Mouse (Mus musculus): ENCODE data around the gene Zfyve1. TPM values are rescaled to one million over a fixed set of nuclear protein-coding genes. Genes with fewer than 3 reads are reported as not detected.

Gene Zfyve1
- polyA plus RNA-seq, 1 experiment from 2014 or later: 22.8 TPM

- ATAC-seq (ENCODE audit: low FRiP score): no peak
- H3K4me3 ChIP-seq (replicated peaks; ENCODE audit: low read length): no peak overlapping the region
Observed at GRCm38 (mm10) chr12:83497959-83498358, 99.1 kb downstream of the Zfyve1 start.

GRCm38 (mm10) chr12:83496736-83497135, 100.3 kb downstream of the Zfyve1 start:
- no peak overlapping the region for H3K4me3 ChIP-seq (replicated peaks; ENCODE audit: low read length)

More at GRCm38 (mm10) chr12:83497959-83498358, 99.1 kb downstream of the Zfyve1 start:
- DNase-seq (ENCODE audit: low spot score): no peak
- Histone ChIP-seq H3K4me2 (replicated peaks) (no peak overlapping the region), H3K36me3 (replicated peaks; ENCODE audit: control insufficient read depth, insufficient read depth) (no peaks in the 10 kb centered on the region), H3K27ac (no peak overlapping the region), H3K9ac (no peak overlapping the region), H3K27me3 (ENCODE audit: control insufficient read depth, insufficient read depth, low read length) (no peaks in the 10 kb centered on the region), H3K4me1 (replicated peaks; ENCODE audit: control insufficient read depth, insufficient read depth, low read length) (no peaks in the 10 kb centered on the region), H3K9me3 (ENCODE audit: control insufficient read depth, low read length) (no peaks in the 10 kb centered on the region)
- 87% methylated on average over 3 of the region's 3 CpGs for WGBS

More at GRCm38 (mm10) chr12:83496736-83497135, 100.3 kb downstream of the Zfyve1 start:
- H3K4me1 ChIP-seq (replicated peaks; ENCODE audit: control insufficient read depth, insufficient read depth, low read length): no peaks in the 10 kb centered on the region
- ATAC-seq (ENCODE audit: low FRiP score) (no peak), DNase-seq (ENCODE audit: low spot score) (no peak)
- no peak overlapping the region for H3K27ac ChIP-seq
- no peaks in the 10 kb centered on the region for H3K36me3 ChIP-seq (replicated peaks; ENCODE audit: control insufficient read depth, insufficient read depth)
- H3K9me3 ChIP-seq (ENCODE audit: control insufficient read depth, low read length): no peaks in the 10 kb centered on the region
- H3K27me3 ChIP-seq (ENCODE audit: control insufficient read depth, insufficient read depth, low read length): no peaks in the 10 kb centered on the region
- H3K9ac ChIP-seq: no peak overlapping the region
- no peak overlapping the region for H3K4me2 ChIP-seq (replicated peaks)
- 85% methylated on average over 6 of the region's 6 CpGs for WGBS

Other genes with a start within 250 kb of the Zfyve1 start
- 23.9 TPM in 2 replicates for gene Dpf3, start 109.5 kb downstream of the Zfyve1 start, polyA plus RNA-seq (2014; fragmentation: Nextera tagmentation; extraction: Ambion mirVana)
- 37.3 and 42.7 TPM in 2 replicates for gene Dcaf4, start 76.8 kb downstream of the Zfyve1 start, polyA plus RNA-seq (2014; fragmentation: Nextera tagmentation; extraction: Ambion mirVana)
- 171 and 197 TPM in 2 replicates for gene Rbm25, start 34.0 kb upstream of the Zfyve1 start, polyA plus RNA-seq (2014; fragmentation: Nextera tagmentation; extraction: Ambion mirVana)
- 75.0 and 83.6 TPM in 2 replicates for gene Psen1, start 90.9 kb upstream of the Zfyve1 start, polyA plus RNA-seq (2014; fragmentation: Nextera tagmentation; extraction: Ambion mirVana)
- 0.26 and 0.44 TPM in 2 replicates for gene Papln, start 166.4 kb upstream of the Zfyve1 start, polyA plus RNA-seq (2014; fragmentation: Nextera tagmentation; extraction: Ambion mirVana)

Data from hindbrain, embryonic 14.5 days (tissue).